Mouse (Mus musculus) MEL (cell line): Measurements from ENCODE around the gene Spdye4b. TPM values are rescaled to one million over a fixed set of nuclear protein-coding genes. Genes with fewer than 3 reads are reported as not detected.

Source experiments
- DNase-seq: peaks from one replicate; pipeline ENCODE4 v3.0.0; 2011; ENCODE audit warnings: low read depth, low spot score
- H3K27ac ChIP-seq: 2 replicates; pipeline ENCODE4 v1.5.1; 2012; ENCODE audit warnings: low read depth, mild to moderate bottlenecking, control low read depth, low read length, moderate library complexity; ENCODE audit not compliant: control insufficient read depth
- H3K27me3 ChIP-seq, 2 experiments: fragments of 150-350 bp in 1 of 2; sonication (generic) in 1 of 2; 2 replicates each; pipeline ENCODE4 v1.6.1; 2012; ENCODE audit warnings: low read length in 2 of 2, mild to moderate bottlenecking in 2 of 2, improper control_type of control experiment in 1 of 2, moderate library complexity in 1 of 2; ENCODE audit not compliant: insufficient read depth in 2 of 2, control insufficient read depth in 1 of 2
- H3K36me3 ChIP-seq, 2 experiments: 2 replicates each; pipeline ENCODE4 v1.6.1; 2012 to 2014; ENCODE audit warnings: low read length in 2 of 2, improper control_type of control experiment in 1 of 2, inconsistent platforms in 1 of 2, mild to moderate bottlenecking in 1 of 2; ENCODE audit not compliant: insufficient read depth in 2 of 2, control insufficient read depth in 1 of 2
- H3K4me1 ChIP-seq, 2 experiments: fragments of 150-350 bp in 1 of 2; sonication (generic) in 1 of 2; 2 replicates each; pipeline ENCODE4 v1.6.1; 2012; ENCODE audit warnings: low read length in 2 of 2, improper control_type of control experiment in 1 of 2, mild to moderate bottlenecking in 1 of 2; ENCODE audit not compliant: insufficient read depth in 2 of 2, control insufficient read depth in 1 of 2
- H3K4me3 ChIP-seq, 2 experiments: fragments of 150-350 bp in 1 of 2; sonication (generic) in 1 of 2; 2 replicates each; pipeline ENCODE4 v1.5.1; 2012; ENCODE audit warnings: low read depth in 2 of 2, low read length in 2 of 2, mild to moderate bottlenecking in 2 of 2, moderate library complexity in 2 of 2, control low read depth in 1 of 2, improper control_type of control experiment in 1 of 2; ENCODE audit not compliant: control insufficient read depth in 1 of 2, insufficient read depth in 1 of 2
- H3K79me2 ChIP-seq: 2 replicates; pipeline ENCODE4 v1.6.1; 2012; ENCODE audit warnings: mild to moderate bottlenecking, low read length, moderate library complexity; ENCODE audit not compliant: control insufficient read depth, poor library complexity, insufficient read depth
- H3K9ac ChIP-seq: 2 replicates; pipeline ENCODE4 v1.6.1; 2012; ENCODE audit warnings: low read depth, mild to moderate bottlenecking, control low read depth, low read length, moderate library complexity; ENCODE audit not compliant: control insufficient read depth, poor library complexity, severe bottlenecking
- H3K9me3 ChIP-seq: fragments of 150-350 bp; sonication (generic); replicated peaks from 2 replicates; pipeline ENCODE4 v1.6.1; 2012; ENCODE audit warnings: mild to moderate bottlenecking, low read length, improper control_type of control experiment, moderate library complexity; ENCODE audit not compliant: insufficient read depth
- CTCF ChIP-seq, 3 experiments: IDR thresholded peaks in 2 of 3; conservative IDR thresholded peaks in 1 of 3; 2 replicates each; pipeline ENCODE4 v1.5.1; 2011 to 2012; ENCODE audit warnings: low read length in 3 of 3, low read depth in 2 of 3, mild to moderate bottlenecking in 2 of 3, improper control_type of control experiment in 1 of 3, inconsistent platforms in 1 of 3, mixed read lengths in 1 of 3, moderate library complexity in 1 of 3; ENCODE audit not compliant: control insufficient read depth in 1 of 3, insufficient read depth in 1 of 3, poor library complexity in 1 of 3, severe bottlenecking in 1 of 3
- E2F4 ChIP-seq: IDR thresholded peaks from 2 replicates; pipeline ENCODE4 v1.6.1; 2011; ENCODE audit warnings: low read depth, low read length, improper control_type of control experiment, borderline replicate concordance
- ELF1 ChIP-seq: IDR thresholded peaks from 2 replicates; pipeline ENCODE4 v1.6.1; 2014; ENCODE audit warnings: low read depth, mild to moderate bottlenecking, inconsistent platforms, low read length, improper control_type of control experiment, moderate library complexity
- EP300 ChIP-seq, 2 experiments: IDR thresholded peaks; 2 replicates each; pipeline ENCODE4 v1.6.1; 2011; ENCODE audit warnings: improper control_type of control experiment in 2 of 2, low read length in 2 of 2, low read depth in 1 of 2, mild to moderate bottlenecking in 1 of 2
- ETS1 ChIP-seq: IDR thresholded peaks from 2 replicates; pipeline ENCODE4 v1.6.1; 2012; ENCODE audit warnings: low read depth, mild to moderate bottlenecking, inconsistent platforms, low read length, improper control_type of control experiment, moderate library complexity
- GATA1 ChIP-seq: IDR thresholded peaks from 2 replicates; pipeline ENCODE4 v1.6.1; 2011; ENCODE audit warnings: low read depth, low read length, improper control_type of control experiment
- HCFC1 ChIP-seq: IDR thresholded peaks from 2 replicates; pipeline ENCODE4 v1.6.1; 2012; ENCODE audit warnings: low read depth, mild to moderate bottlenecking, inconsistent platforms, low read length, improper control_type of control experiment, moderate library complexity
- KAT2A ChIP-seq: conservative IDR thresholded peaks from 2 replicates; pipeline ENCODE4 v1.6.1; 2012; ENCODE audit warnings: low read depth, low read length, improper control_type of control experiment, inconsistent platforms
- MAX ChIP-seq: IDR thresholded peaks from 2 replicates; pipeline ENCODE4 v1.6.1; 2011; ENCODE audit warnings: low read length, improper control_type of control experiment
- MXI1 ChIP-seq: IDR thresholded peaks from 2 replicates; pipeline ENCODE4 v1.6.1; 2011; ENCODE audit warnings: mild to moderate bottlenecking, low read depth, low read length, improper control_type of control experiment
- MYC ChIP-seq: IDR thresholded peaks from 2 replicates; pipeline ENCODE4 v1.6.1; 2011; ENCODE audit warnings: low read depth, mild to moderate bottlenecking, low read length, improper control_type of control experiment, moderate library complexity
- NELFE ChIP-seq: IDR thresholded peaks from 2 replicates; pipeline ENCODE4 v1.6.1; 2011; ENCODE audit warnings: low read depth, low read length, improper control_type of control experiment
- NRF1 ChIP-seq: IDR thresholded peaks from 2 replicates; pipeline ENCODE4 v1.6.1; 2014; ENCODE audit warnings: low read depth, mild to moderate bottlenecking, inconsistent platforms, low read length, improper control_type of control experiment, moderate library complexity; ENCODE audit not compliant: poor library complexity, insufficient read depth, severe bottlenecking
- POLR2A ChIP-seq, 2 experiments: IDR thresholded peaks; 2 replicates each; pipeline ENCODE4 v1.6.1; 2011 to 2012; ENCODE audit warnings: low read length in 2 of 2, mild to moderate bottlenecking in 2 of 2, control low read depth in 1 of 2, improper control_type of control experiment in 1 of 2, low read depth in 1 of 2, moderate library complexity in 1 of 2; ENCODE audit not compliant: control insufficient read depth in 1 of 2, insufficient read depth in 1 of 2, poor library complexity in 1 of 2
- POLR2AphosphoS2 ChIP-seq: IDR thresholded peaks from 2 replicates; pipeline ENCODE4 v1.6.1; 2011; ENCODE audit warnings: low read length, improper control_type of control experiment
- POLR2AphosphoS5 ChIP-seq: IDR thresholded peaks from 2 replicates; pipeline ENCODE4 v1.6.1; 2012; ENCODE audit warnings: low read depth, borderline replicate concordance, mild to moderate bottlenecking, inconsistent platforms, low read length, moderate library complexity, mixed read lengths
- RAD21 ChIP-seq: IDR thresholded peaks from 2 replicates; pipeline ENCODE4 v1.6.1; 2011; ENCODE audit warnings: mild to moderate bottlenecking, low read depth, low read length, improper control_type of control experiment
- RCOR1 ChIP-seq: IDR thresholded peaks from 2 replicates; pipeline ENCODE4 v1.6.1; 2012; ENCODE audit warnings: low read depth, mild to moderate bottlenecking, inconsistent platforms, low read length, improper control_type of control experiment
- SIN3A ChIP-seq: IDR thresholded peaks from 2 replicates; pipeline ENCODE4 v1.6.1; 2012; ENCODE audit warnings: low read length, improper control_type of control experiment, inconsistent platforms
- SMC3 ChIP-seq: IDR thresholded peaks from 2 replicates; pipeline ENCODE4 v1.6.1; 2011; ENCODE audit warnings: low read depth, low read length, improper control_type of control experiment
- TAL1 ChIP-seq: IDR thresholded peaks from 2 replicates; pipeline ENCODE4 v1.6.1; 2012; ENCODE audit warnings: mild to moderate bottlenecking, inconsistent platforms, low read length, moderate library complexity, mixed read lengths
- TBP ChIP-seq: IDR thresholded peaks from 2 replicates; pipeline ENCODE4 v1.8.0; 2011; ENCODE audit warnings: low read depth, low read length, improper control_type of control experiment
- USF1 ChIP-seq: IDR thresholded peaks from 2 replicates; pipeline ENCODE4 v1.6.1; 2014; ENCODE audit warnings: low read depth, mild to moderate bottlenecking, inconsistent platforms, low read length, improper control_type of control experiment, moderate library complexity
- USF2 ChIP-seq, 2 experiments: IDR thresholded peaks; 2 replicates each; pipeline ENCODE4 v1.6.1; 2011 to 2012; ENCODE audit warnings: improper control_type of control experiment in 2 of 2, low read length in 2 of 2, borderline replicate concordance in 1 of 2, inconsistent platforms in 1 of 2, low read depth in 1 of 2, mild to moderate bottlenecking in 1 of 2; ENCODE audit not compliant: insufficient read depth in 1 of 2
- ZKSCAN1 ChIP-seq: IDR thresholded peaks from 2 replicates; pipeline ENCODE4 v1.6.1; 2012; ENCODE audit warnings: low read depth, mild to moderate bottlenecking, inconsistent platforms, low read length, improper control_type of control experiment, moderate library complexity
- ZMIZ1 ChIP-seq: IDR thresholded peaks from 2 replicates; pipeline ENCODE4 v1.6.1; 2012; ENCODE audit warnings: low read depth, mild to moderate bottlenecking, inconsistent platforms, low read length, improper control_type of control experiment, moderate library complexity
- polyA plus RNA-seq, 2 experiments: library from polyadenylated mRNA; stranded (reverse) in 1 of 2; unstranded in 1 of 2; fragments of >175 nt in 1 of 2; fragments of >200 nt in 1 of 2; gene quantifications; 2 replicates each; pipeline versions ENCODE4 v1.2.1 to v1.2.4; 2012; ENCODE audit warnings: low replicate concordance in 2 of 2, low read depth in 1 of 2; ENCODE audit not compliant: insufficient read length in 2 of 2, insufficient read depth in 1 of 2, missing spikeins in 1 of 2
- total RNA-seq: library from RNA; depleted of rRNA; stranded (reverse); fragments of 300-350 nt; gene quantifications from 2 replicates; pipeline ENCODE4 v1.2.3, GENCODE M21; 2012

The Spdye4b gene
- total and polyA plus RNA-seq, 3 experiments: not detected

DNA sequence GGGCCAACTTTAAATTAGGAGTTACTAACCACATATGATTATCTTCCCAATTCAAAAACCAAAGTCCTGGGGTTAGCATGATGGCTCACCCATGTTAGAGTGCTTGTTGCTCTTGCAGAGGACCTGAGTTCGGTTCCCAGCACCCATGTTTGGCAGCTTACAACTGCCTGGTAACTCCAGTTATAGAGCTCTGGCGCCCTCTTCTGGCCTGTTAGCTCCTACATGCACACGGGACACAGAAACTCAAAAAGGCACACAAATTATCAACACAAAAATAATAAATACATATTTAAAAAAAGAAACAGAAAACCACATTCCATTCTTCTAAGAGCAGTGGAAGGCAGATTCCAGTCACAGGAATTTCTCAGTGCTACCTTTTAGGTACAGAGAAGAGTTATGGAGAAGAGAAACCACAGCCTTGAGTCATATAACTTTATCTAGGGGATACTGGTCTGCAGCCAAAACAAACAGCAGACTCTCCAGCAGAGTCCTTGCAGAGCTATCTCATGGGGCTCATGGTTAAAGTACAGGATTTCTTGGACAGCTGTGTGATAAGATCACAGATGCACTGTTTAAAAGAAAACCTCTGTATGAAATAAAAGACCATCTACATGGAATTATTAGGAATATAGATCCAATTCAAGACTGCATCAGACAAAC lies 3.1 kb upstream of the Spdye4b start:
- H3K4me1 ChIP-seq: peaks cover 3 to 7% of the 10 kb centered on the region in 2 experiments; a peak in 3 of 4 replicates
- no peaks in the 10 kb centered on the region for H3K27me3 ChIP-seq
- no peaks in the 10 kb centered on the region for H3K9me3 ChIP-seq
- H3K4me3 ChIP-seq: no peak overlapping the region
- no peak for TF ChIP-seq E2F4
- no peak for TF ChIP-seq MAX
- TF ChIP-seq CTCF (IDR thresholded peaks at IDR 0.05 in 2 of 3, conservative IDR thresholded peaks at IDR 0.05 in 1 of 3; ENCODE audit: control insufficient read depth in 1 of 3, insufficient read depth in 1 of 3, low read depth in 2 of 3, low read length in 3 of 3, poor library complexity in 1 of 3, severe bottlenecking in 1 of 3): peak; percentile 31 to 45 (median 42)
- no peak for TF ChIP-seq MYC
- no peak for TF ChIP-seq RCOR1
- no peak for TF ChIP-seq SMC3
- TF ChIP-seq POLR2AphosphoS5: no peak
- TF ChIP-seq USF2 (IDR thresholded peaks at IDR 0.05; ENCODE audit: borderline replicate concordance in 1 of 2, insufficient read depth in 1 of 2, low read depth in 1 of 2, low read length in 2 of 2): no peak
- no peak for TF ChIP-seq MXI1
- no peak for TF ChIP-seq POLR2A (IDR thresholded peaks at IDR 0.05; ENCODE audit: control insufficient read depth in 1 of 2, insufficient read depth in 1 of 2, low read depth in 1 of 2, low read length in 2 of 2, poor library complexity in 1 of 2)
- no peak for TF ChIP-seq ZMIZ1
- TF ChIP-seq HCFC1: no peak
- TF ChIP-seq ZKSCAN1: no peak
- TF ChIP-seq ELF1: no peak
- TF ChIP-seq TAL1: 0 out of 2 replicates have a peak, but pooled peaks have one; percentile 20
- TF ChIP-seq POLR2AphosphoS2: no peak
- peak; percentile 12 for TF ChIP-seq RAD21
- TF ChIP-seq NELFE: no peak
- TF ChIP-seq USF1: no peak
- no peak for TF ChIP-seq TBP
- TF ChIP-seq SIN3A: no peak
- peak; percentile 14 to 53; a peak in 2 of 4 replicates for TF ChIP-seq EP300 (IDR thresholded peaks at IDR 0.05; ENCODE audit: low read depth in 1 of 2, low read length in 2 of 2)
- 0 out of 2 replicates have a peak, but pooled peaks have one; percentile 12 for TF ChIP-seq ETS1
- peak; percentile 60 for TF ChIP-seq GATA1
- no peak for TF ChIP-seq KAT2A
- TF ChIP-seq NRF1: no peak
- H3K79me2 ChIP-seq: peaks cover 9% of the 10 kb centered on the region
- H3K36me3 ChIP-seq: peaks cover 6 to 21% of the 10 kb centered on the region in 2 experiments
- no peak overlapping the region for H3K9ac ChIP-seq
- DNase-seq: peak; percentile 50
- no peak overlapping the region for H3K27ac ChIP-seq
